Comparison of ENCODE assay signal across 9 mouse cellular contexts in genomic region chr13:25024655-25025054, GRCm38 (mm10). TPM values are rescaled to one million over a fixed set of nuclear protein-coding genes. Genes with fewer than 3 reads are reported as not detected.
DNase-seq lines count a peak whose midpoint lies in the region; ATAC-seq and TF ChIP-seq lines count a peak whose summit lies in the region.
"Had no signal": no experiment of that assay in that cellular context is flagged by ENCODE, and none has a peak within 500 bp of the region (broad histone marks: within the 10 kb centered on the region; RNA-seq: fewer than 3 reads in every experiment).

No protein-coding gene starts in this region.

- DNase-seq in adrenal gland, adult 18-20 months (ENCODE audit: low spot score in 2 of 2), result peak; percentile 25 to 34
- no peak for DNase-seq in adrenal gland, adult 8-10 months
- peak; percentile 69 for DNase-seq in kidney, postnatal 0 days (ENCODE audit: low spot score)
- peak; percentile 69 for DNase-seq in 416B (ENCODE audit: low read depth)
- peak; percentile 40 for DNase-seq in c-Kit-positive CD71-positive TER-119-negative erythroid progenitor cells, embryonic 14.5 days (ENCODE audit: low read depth)
- peak; percentile 44 for DNase-seq in mesoderm, embryonic 11.5 days (ENCODE audit: low read depth, low spot score)
- no peak for DNase-seq in neural tube, embryonic 10.5 days (ENCODE audit: extremely low spot score, low spot score)

- H3K9ac ChIP-seq in kidney, postnatal 0 days (ENCODE audit: low read depth, low read length), result no peak overlapping the region
- H3K9ac ChIP-seq in kidney, embryonic 14.5 days (ENCODE audit: low read depth, low read length), result no peak overlapping the region

- H3K27me3 ChIP-seq in kidney, postnatal 0 days (ENCODE audit: insufficient read depth, low read length), result no peaks in the 10 kb centered on the region
- no peaks in the 10 kb centered on the region for H3K27me3 ChIP-seq in kidney, embryonic 14.5 days (ENCODE audit: control insufficient read depth, insufficient read depth, low read length)

- peak; percentile 69 for TF ChIP-seq CTCF in kidney, postnatal 0 days (IDR thresholded peaks at IDR 0.05; ENCODE audit: low read depth)

- WGBS in kidney, postnatal 0 days, result 36% methylated on average over 2 of the region's 2 CpGs
- WGBS in kidney, embryonic 14.5 days, result 31% methylated on average over 2 of the region's 2 CpGs

- H3K4me1 ChIP-seq in kidney, postnatal 0 days (replicated peaks; ENCODE audit: insufficient read depth, low read length), result no peaks in the 10 kb centered on the region
- H3K4me1 ChIP-seq in kidney, embryonic 14.5 days (ENCODE audit: control insufficient read depth, insufficient read depth, low read length), result no peaks in the 10 kb centered on the region

- H3K36me3 ChIP-seq in kidney, postnatal 0 days (ENCODE audit: insufficient read depth, low read length), result no peaks in the 10 kb centered on the region
- no peaks in the 10 kb centered on the region for H3K36me3 ChIP-seq in kidney, embryonic 14.5 days (ENCODE audit: control insufficient read depth, insufficient read depth, low read length)

- H3K4me3 ChIP-seq in kidney, postnatal 0 days (replicated peaks; ENCODE audit: low read depth, low read length), result no peak overlapping the region
- H3K4me3 ChIP-seq in kidney, embryonic 14.5 days (ENCODE audit: low read length), result no peak overlapping the region

- no peak overlapping the region for H3K4me2 ChIP-seq in kidney, postnatal 0 days (ENCODE audit: low read length)
- H3K4me2 ChIP-seq in kidney, embryonic 14.5 days (replicated peaks; ENCODE audit: low read depth, low read length), result no peak overlapping the region

- H3K9me3 ChIP-seq in kidney, postnatal 0 days (replicated peaks; ENCODE audit: low read length), result no peaks in the 10 kb centered on the region
- H3K9me3 ChIP-seq in kidney, embryonic 14.5 days (ENCODE audit: control insufficient read depth, low read length), result no peaks in the 10 kb centered on the region

- no peak for ATAC-seq in kidney, postnatal 0 days (replicated peaks; ENCODE audit: low FRiP score, low read depth)
- ATAC-seq in kidney, embryonic 14.5 days (ENCODE audit: low FRiP score, low TSS enrichment), result no peak

- no peak overlapping the region for H3K27ac ChIP-seq in kidney, postnatal 0 days
- H3K27ac ChIP-seq in kidney, embryonic 14.5 days (ENCODE audit: low read depth, low read length), result no peak overlapping the region

RNA-seq across cellular contexts. Expression of gene Mrs2, which starts 4.5 kb away (rescaled TPM):
- 10 to 100 TPM; 50.1 to 61.3 TPM for total RNA-seq in adrenal gland, adult 18-20 months (2021)
- total RNA-seq in adrenal gland, adult 8-10 months (2022), result 10 to 100 TPM; 47.2 to 58.3 (median 53.6) TPM
- 13.7 and 13.8 TPM in 2 replicates for polyA plus RNA-seq in kidney, postnatal 0 days (2015; fragmentation: Nextera tagmentation; extraction: Ambion mirVana)
- polyA plus RNA-seq in kidney, embryonic 14.5 days (2014; fragmentation: Nextera tagmentation; extraction: Ambion mirVana), result 16.3 and 24.5 TPM in 2 replicates

RNA-seq across cellular contexts. Expression of gene Dcdc2a, which starts 31.1 kb away (rescaled TPM):
- under 1 TPM in 1 of 2 experiments, not detected in 1; 0.56 TPM for total RNA-seq in adrenal gland, adult 18-20 months (2021)
- total RNA-seq in adrenal gland, adult 8-10 months (2022), result under 1 TPM in 2 of 4 experiments, not detected in 2; 0.26 to 0.73 TPM
- polyA plus RNA-seq in kidney, postnatal 0 days (2015; fragmentation: Nextera tagmentation; extraction: Ambion mirVana), result 73.7 and 88.5 TPM in 2 replicates
- polyA plus RNA-seq in kidney, embryonic 14.5 days (2014; fragmentation: Nextera tagmentation; extraction: Ambion mirVana), result 27.2 and 34.5 TPM in 2 replicates
- polyA plus RNA-seq: C2C12 had no signal

Comparison
In these comparisons a context has a peak if more than half of its experiments do, and no peak if none do; other contexts are left out.
1. DNase-seq: peak in adrenal gland, adult 18-20 months (2 of 2), kidney, postnatal 0 days (single experiment), 416B (single experiment), c-Kit-positive CD71-positive TER-119-negative erythroid progenitor cells, embryonic 14.5 days (single experiment) and mesoderm, embryonic 11.5 days (single experiment); none in adrenal gland, adult 8-10 months (single experiment) and neural tube, embryonic 10.5 days (single experiment).